Mouse (Mus musculus): Measurements from ENCODE around the gene Atat1.

DNA sequence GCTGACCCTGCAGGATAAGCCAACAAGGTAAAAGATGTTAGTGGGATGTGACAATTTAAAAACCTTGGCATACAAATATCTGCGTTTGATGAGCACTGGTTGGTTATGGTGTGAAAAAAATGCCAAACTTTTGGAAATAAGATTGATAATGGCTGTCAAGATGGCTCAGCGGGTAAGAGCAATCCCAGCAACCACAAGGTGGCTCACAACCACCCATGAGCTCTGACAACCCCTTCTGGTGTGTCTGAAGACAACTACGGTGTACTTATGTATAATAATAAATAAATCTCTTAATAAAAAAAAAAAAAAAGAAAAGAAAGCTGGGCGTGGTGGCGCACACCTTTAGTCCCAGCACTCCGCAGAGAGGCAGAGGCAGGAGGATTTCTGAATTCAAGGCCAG, 5.1 kb upstream of the Atat1 start:
- no peak for TF ChIP-seq CTCF (IDR thresholded peaks at IDR 0.05; ENCODE audit: low read depth, low read length)
- TF ChIP-seq GATA1 (IDR thresholded peaks at IDR 0.05; ENCODE audit: borderline replicate concordance, low read length): no peak
- no peak for TF ChIP-seq GATA2 (IDR thresholded peaks at IDR 0.05; ENCODE audit: borderline replicate concordance, low read depth, low read length)

Data from G1E (cell line).